Mouse (Mus musculus): ENCODE results near the gene Hpdl. TPM values are rescaled to one million over a fixed set of nuclear protein-coding genes. Genes with fewer than 3 reads are reported as not detected.

Gene Hpdl
- polyA plus RNA-seq, 1 experiment from 2014 or later = 0.30 TPM

DNA sequence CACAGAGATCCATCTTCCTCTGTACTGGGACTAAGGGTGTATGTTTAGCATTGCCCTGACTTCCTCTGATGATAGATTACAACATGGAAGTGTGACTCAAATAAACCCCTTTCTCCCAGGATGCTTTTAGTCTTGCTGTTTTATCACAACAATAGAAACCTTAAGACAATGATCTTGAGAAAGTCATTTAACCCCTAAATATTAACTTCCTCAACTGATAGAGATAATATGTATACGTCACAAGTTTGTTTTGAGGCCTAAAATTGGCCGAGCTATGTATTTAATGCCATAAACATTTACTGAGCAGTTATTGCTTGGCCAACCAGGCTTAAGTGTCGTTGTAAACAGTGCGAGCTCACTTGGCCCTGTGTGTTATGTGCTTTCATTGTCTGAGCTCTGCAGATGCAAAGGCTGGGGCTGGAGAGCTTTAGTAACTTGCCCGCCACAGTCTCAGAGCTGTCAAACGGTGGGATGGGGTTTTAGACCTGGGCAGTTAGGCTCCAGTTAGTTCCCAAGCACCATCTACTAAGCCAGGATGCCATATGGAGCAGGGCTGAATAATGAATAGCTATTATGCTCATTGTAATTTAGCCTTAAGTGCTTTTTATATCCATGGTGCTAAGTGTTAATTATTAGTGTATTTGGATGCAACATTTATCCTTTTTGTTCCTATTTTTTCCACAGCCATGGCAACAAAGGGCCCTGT, 8.0 kb upstream of the Hpdl start:
- Histone ChIP-seq H3K9ac (no peak overlapping the region), H3K4me3 (replicated peaks) (no peak overlapping the region), H3K27ac (replicated peaks) (no peak overlapping the region), H3K27me3 (no peaks in the 10 kb centered on the region), H3K36me3 (replicated peaks) (no peaks in the 10 kb centered on the region), H3K4me2 (no peak overlapping the region), H3K9me3 (replicated peaks) (no peaks in the 10 kb centered on the region), H3K4me1 (replicated peaks) (peaks cover 8% of the 10 kb centered on the region)
- 53% methylated on average over 6 of the region's 6 CpGs for WGBS (ENCODE audit: insufficient replicate concordance)
- no peak for ATAC-seq (ENCODE audit: insufficient read depth)

DNA sequence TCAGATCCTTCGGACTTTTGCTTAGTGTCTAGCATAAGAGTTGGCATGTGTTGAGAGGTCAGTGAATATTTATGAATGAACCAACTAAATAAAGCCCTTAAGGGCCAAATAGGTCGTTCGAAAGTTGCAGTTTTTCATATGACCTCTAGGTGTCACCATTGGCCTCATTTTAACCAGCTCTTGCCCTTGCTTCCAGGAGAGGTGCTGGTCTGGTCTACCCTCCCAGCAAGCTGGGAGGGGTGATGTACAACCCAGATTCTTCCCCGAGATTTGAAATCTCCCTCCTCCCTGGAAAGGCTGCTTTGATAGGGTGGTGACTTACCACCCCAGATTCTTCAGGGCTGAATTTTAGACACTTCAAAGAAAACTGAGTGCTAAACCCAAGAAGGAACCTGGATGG, 6.3 kb upstream of the Hpdl start:
- Histone ChIP-seq H3K36me3 (replicated peaks) (no peaks in the 10 kb centered on the region), H3K4me3 (replicated peaks) (no peak overlapping the region), H3K4me2 (no peak overlapping the region), H3K9ac (no peak overlapping the region), H3K9me3 (replicated peaks) (no peaks in the 10 kb centered on the region), H3K4me1 (replicated peaks) (peaks cover 17% of the 10 kb centered on the region), H3K27ac (replicated peaks) (no peak overlapping the region), H3K27me3 (no peaks in the 10 kb centered on the region)
- ATAC-seq (ENCODE audit: insufficient read depth) = no peak
- WGBS (ENCODE audit: insufficient replicate concordance) = 0% methylated on average over 4 of the region's 4 CpGs

DNA sequence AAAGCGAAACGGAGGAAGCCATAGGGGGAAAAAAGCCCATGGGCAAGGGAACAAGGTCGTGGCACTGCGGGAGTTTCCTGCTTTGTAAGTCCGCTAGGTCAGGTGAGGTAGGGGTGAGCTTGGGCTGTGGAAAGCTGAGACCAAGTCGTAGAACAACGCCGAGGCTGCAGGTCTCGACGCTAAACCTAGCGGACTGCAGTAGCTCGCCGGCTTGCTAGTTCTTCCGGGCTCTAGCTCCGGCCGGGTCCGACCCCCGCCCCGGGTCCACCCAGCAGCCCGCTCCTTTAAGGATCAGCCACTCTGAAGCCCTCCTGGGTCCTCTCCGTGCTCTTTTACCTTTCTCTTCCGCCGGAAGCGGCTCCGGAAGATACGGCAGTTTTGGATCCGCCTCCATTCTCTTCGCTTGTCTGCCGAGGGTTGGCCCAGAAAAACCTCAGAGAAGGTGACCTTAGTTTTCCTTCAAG, 3.1 kb upstream of the Hpdl start:
- Histone ChIP-seq H3K27ac (replicated peaks) (peak overlapping the region; percentile 66), H3K4me3 (replicated peaks) (peak overlapping the region; percentile 69), H3K4me1 (replicated peaks) (peaks cover 34% of the 10 kb centered on the region), H3K9me3 (replicated peaks) (no peaks in the 10 kb centered on the region), H3K27me3 (peaks cover 20% of the 10 kb centered on the region), H3K36me3 (replicated peaks) (no peaks in the 10 kb centered on the region), H3K9ac (peak overlapping the region; percentile 70), H3K4me2 (peak overlapping the region; percentile 83)
- ATAC-seq (ENCODE audit: insufficient read depth) = peak; percentile 28
- WGBS (ENCODE audit: insufficient replicate concordance) = 2% methylated on average over 29 of the region's 29 CpGs

DNA sequence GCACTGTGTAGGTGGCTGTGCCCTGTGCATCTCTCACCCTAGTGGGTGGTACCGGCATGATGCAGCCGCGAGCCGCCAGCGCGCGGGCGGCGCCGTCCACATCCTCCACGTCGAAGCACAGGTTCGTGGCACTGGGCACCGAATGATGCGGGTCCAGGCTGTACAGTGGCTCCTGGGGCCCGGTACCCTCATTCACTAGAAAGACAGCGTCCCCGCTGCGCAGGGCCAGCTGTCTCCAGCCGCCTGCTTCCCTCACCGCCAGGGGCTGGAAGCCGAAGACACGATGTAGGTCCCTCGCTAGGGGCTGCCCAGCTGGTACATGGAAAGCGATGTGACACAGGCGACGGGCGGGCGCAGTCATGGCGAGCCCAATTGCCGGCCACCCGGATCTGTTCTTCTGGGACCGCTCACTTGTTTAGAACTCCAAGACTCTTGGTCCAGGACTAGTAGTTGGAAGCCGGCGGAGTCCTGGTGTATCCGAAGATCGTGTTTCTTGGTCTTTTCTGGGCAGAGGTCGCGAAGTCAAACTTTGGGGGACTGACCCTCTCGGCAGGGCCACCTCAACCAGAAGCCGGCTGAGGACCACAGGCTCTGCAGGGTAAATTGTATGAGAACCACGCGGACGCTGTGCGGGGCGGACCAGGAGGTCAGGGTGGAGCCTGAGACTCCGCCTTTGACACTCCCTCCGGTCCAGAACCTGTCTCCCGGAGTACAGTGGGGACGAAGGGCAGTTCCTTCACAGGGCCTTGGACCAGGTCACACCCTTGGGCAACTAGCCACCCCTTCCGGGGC, 409 bp downstream of the Hpdl start:
- peak overlapping the region; percentile 64 for H3K4me3 ChIP-seq (replicated peaks)
- peak overlapping the region; percentile 57; the same call in 1 of the 2 replicates for H3K9ac ChIP-seq
- no peaks in the 10 kb centered on the region for H3K36me3 ChIP-seq (replicated peaks)
- H3K27ac ChIP-seq (replicated peaks) = no peak overlapping the region
- ATAC-seq (ENCODE audit: insufficient read depth) = peak; percentile 73
- H3K9me3 ChIP-seq (replicated peaks) = no peaks in the 10 kb centered on the region
- WGBS (ENCODE audit: insufficient replicate concordance) = under 1% methylated on average over 51 of the region's 51 CpGs
- peak overlapping the region; percentile 92 for H3K4me2 ChIP-seq
- H3K27me3 ChIP-seq = peaks cover 32% of the 10 kb centered on the region
- H3K4me1 ChIP-seq (replicated peaks) = peaks cover 34% of the 10 kb centered on the region

DNA sequence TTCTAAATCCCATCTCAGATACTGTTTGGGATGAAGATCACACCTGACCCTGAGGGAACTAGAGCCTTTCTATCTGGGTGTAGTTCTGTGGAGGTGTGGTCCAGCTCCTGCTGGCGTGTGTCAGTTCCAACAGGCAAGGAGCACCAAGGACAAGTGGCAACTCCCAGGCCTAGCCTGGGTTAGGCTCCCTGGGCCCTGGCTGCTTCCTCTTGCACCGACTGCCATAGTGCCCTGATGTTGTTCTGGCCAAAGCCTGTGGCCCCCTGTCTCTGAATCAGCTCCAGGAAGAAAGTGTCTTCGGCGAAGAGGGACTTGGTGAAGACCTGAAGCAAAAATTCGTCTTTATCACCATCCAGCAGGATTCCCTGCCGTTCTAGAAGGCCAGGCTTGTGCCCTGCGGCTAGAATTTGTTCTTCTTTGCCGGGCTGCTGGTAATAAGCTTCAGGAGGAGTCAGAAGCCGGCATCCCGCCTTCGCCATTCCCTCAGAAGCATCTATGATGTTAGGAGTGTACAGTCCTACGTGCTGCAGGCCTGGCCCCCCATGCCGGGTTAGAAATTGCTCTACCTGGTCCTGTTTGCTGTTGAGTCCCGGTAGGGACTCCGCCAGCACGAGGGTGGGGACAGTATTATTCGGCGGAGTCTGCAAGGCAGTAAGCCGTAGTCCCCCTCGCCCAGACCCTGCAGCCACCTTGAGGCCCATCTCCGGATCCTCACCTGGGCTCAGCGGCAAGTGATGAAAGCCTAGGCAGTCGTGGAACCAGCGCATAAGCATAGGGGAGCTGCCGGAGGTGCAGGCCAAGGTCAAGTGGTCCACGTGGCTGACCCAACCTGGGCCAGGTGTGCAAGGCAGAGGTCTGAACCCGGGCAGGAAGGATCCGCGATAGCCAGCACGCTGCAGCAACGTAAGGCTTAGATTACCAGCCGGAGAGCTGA, 1.3 kb downstream of the Hpdl start:
- Histone ChIP-seq H3K36me3 (replicated peaks) (no peaks in the 10 kb centered on the region), H3K27ac (replicated peaks) (no peak overlapping the region), H3K4me3 (replicated peaks) (peak overlapping the region; percentile 64), H3K4me1 (replicated peaks) (peaks cover 32% of the 10 kb centered on the region), H3K9me3 (replicated peaks) (no peaks in the 10 kb centered on the region), H3K27me3 (peaks cover 32% of the 10 kb centered on the region), H3K9ac (no peak overlapping the region), H3K4me2 (peak overlapping the region; percentile 92)
- 37% methylated on average over 32 of the region's 32 CpGs for WGBS (ENCODE audit: insufficient replicate concordance)
- ATAC-seq (ENCODE audit: insufficient read depth) = no peak

GRCm38 (mm10) chr4:116817486-116817885, 4.0 kb downstream of the Hpdl start:
- Histone ChIP-seq H3K27ac (replicated peaks) (no peak overlapping the region), H3K27me3 (peaks cover 32% of the 10 kb centered on the region), H3K4me2 (no peak overlapping the region), H3K9me3 (replicated peaks) (no peaks in the 10 kb centered on the region), H3K4me1 (replicated peaks) (peaks cover 17% of the 10 kb centered on the region), H3K4me3 (replicated peaks) (no peak overlapping the region), H3K36me3 (replicated peaks) (no peaks in the 10 kb centered on the region), H3K9ac (no peak overlapping the region)
- WGBS (ENCODE audit: insufficient replicate concordance) = 67% methylated on average over 6 of the region's 6 CpGs
- no peak for ATAC-seq (ENCODE audit: insufficient read depth)

DNA sequence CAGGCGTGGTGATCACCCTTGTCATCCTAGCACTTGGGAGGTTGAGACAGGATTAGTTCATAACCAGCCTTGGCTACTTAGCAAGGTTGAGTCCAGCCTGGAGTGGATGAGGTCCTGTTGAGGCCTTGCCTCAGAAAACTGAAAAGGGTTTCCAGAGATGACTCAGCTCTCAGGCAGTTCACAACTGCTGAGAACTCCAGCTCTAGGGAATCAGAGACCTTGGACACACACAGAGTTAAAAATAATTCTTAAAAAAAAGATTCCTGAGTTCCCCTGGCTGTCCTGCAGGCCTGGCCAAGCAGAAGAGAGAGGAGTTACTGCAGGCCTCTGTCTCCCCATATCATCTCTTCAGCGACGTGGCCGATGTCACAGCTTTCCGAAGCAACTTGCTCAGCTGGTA, 6.2 kb downstream of the Hpdl start:
- WGBS (ENCODE audit: insufficient replicate concordance) = 82% methylated on average over 5 of the region's 5 CpGs
- Histone ChIP-seq H3K36me3 (replicated peaks) (no peaks in the 10 kb centered on the region), H3K27ac (replicated peaks) (no peak overlapping the region), H3K9me3 (replicated peaks) (no peaks in the 10 kb centered on the region), H3K4me3 (replicated peaks) (no peak overlapping the region), H3K4me2 (no peak overlapping the region), H3K27me3 (peaks cover 19% of the 10 kb centered on the region), H3K4me1 (replicated peaks) (0 out of 2 replicates have a peak, but pooled peaks cover 5% of the 10 kb centered on the region), H3K9ac (no peak overlapping the region)
- ATAC-seq (ENCODE audit: insufficient read depth) = no peak

- H3K4me1 ChIP-seq (replicated peaks) = peaks cover 22% of the 10 kb centered on the region
- ATAC-seq (ENCODE audit: insufficient read depth) = no peak
- no peak overlapping the region for H3K27ac ChIP-seq (replicated peaks)
- 23% methylated on average over 3 of the region's 3 CpGs for WGBS (ENCODE audit: insufficient replicate concordance)
- no peaks in the 10 kb centered on the region for H3K36me3 ChIP-seq (replicated peaks)
- no peak overlapping the region for H3K4me2 ChIP-seq
- H3K27me3 ChIP-seq = no peaks in the 10 kb centered on the region
- no peak overlapping the region for H3K4me3 ChIP-seq (replicated peaks)
- no peaks in the 10 kb centered on the region for H3K9me3 ChIP-seq (replicated peaks)
- no peak overlapping the region for H3K9ac ChIP-seq
These were observed 10.5 kb downstream of the Hpdl start for GRCm38 (mm10) chr4:116811012-116811411.

GRCm38 (mm10) chr4:116807197-116808129, 14.0 kb downstream of the Hpdl start, which contains the start of the genes Toe1 and Mutyh:
Gene Toe1 (minus strand): TSS chr4:116807640.
Gene Mutyh (plus strand): TSS chr4:116807723.
- peak; percentile 97 for ATAC-seq (ENCODE audit: insufficient read depth)
- WGBS (ENCODE audit: insufficient replicate concordance) = under 1% methylated on average over 58 of the region's 58 CpGs
- Histone ChIP-seq H3K27me3 (no peaks in the 10 kb centered on the region), H3K9ac (peak within 1 kb of the TSS; percentile 85), H3K36me3 (replicated peaks) (peaks cover 35% of the 10 kb centered on the region), H3K4me1 (replicated peaks) (peaks cover 27% of the 10 kb centered on the region), H3K27ac (replicated peaks) (peak within 1 kb of the TSS; percentile 91), H3K4me3 (replicated peaks) (peak within 1 kb of the TSS; percentile 89), H3K4me2 (peak within 1 kb of the TSS; percentile 91), H3K9me3 (replicated peaks) (no peaks in the 10 kb centered on the region)

DNA sequence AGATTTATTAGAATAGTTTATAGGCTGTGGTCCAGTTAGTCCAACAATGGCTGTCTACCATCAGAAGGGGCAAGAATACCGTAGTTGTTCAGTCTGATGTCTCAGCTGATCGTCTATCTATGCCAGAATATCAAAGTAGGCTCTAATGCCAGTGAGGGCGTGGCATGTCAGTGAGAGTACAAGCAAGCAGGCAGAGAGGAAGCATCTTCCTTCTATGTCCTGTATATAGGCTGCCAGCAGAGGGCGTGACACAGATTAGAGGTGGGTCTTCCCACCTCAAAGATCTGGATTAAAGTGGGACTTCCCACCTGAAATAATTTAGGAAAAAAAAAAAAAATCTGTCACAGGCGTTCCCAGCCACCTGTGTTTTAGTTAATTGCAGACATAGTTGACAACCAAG, 21.6 kb downstream of the Hpdl start:
- 16% methylated on average over 5 of the region's 5 CpGs for WGBS (ENCODE audit: insufficient replicate concordance)
- ATAC-seq (ENCODE audit: insufficient read depth) = no peak
- H3K27me3 ChIP-seq = no peaks in the 10 kb centered on the region

More for the DNA sequence above, 21.6 kb downstream of the Hpdl start:
- no peak overlapping the region for H3K9ac ChIP-seq
- no peak overlapping the region for H3K27ac ChIP-seq (replicated peaks)
- H3K4me3 ChIP-seq (replicated peaks) = no peak overlapping the region
- H3K36me3 ChIP-seq (replicated peaks) = peaks cover 37% of the 10 kb centered on the region
- no peaks in the 10 kb centered on the region; the same call in 1 of the 2 replicates for H3K4me1 ChIP-seq (replicated peaks)
- no peaks in the 10 kb centered on the region for H3K9me3 ChIP-seq (replicated peaks)
- no peak overlapping the region for H3K4me2 ChIP-seq

Measured in liver, embryonic 15.5 days (tissue).